Mouse (Mus musculus) T-helper 17 cell (primary cell): ENCODE measurements around the gene Eif3i.

Experiments used
- in situ Hi-C, 2 experiments: fragments of 300-600 bp; cut with MboI, MseI; formaldehyde crosslinking; loops; 1 replicate in 1 of 2; 2 replicates in 1 of 2; pipeline ENCODE4 v1.15.1; 2025; ENCODE audit warnings: high pct_unique_total_duplicates in 2 of 2

The Eif3i gene

GRCm38 (mm10) chr4:129620419-129621282, 20.2 kb upstream of the Eif3i start:
- in situ Hi-C loops, result loop anchor here in 1 of 2 experiments (5.0 kb wide), 1 partner anchor 288 kb away; no protein-coding TSS in a partner anchor

GRCm38 (mm10) chr4:129618786-129619691, 18.6 kb upstream of the Eif3i start, which contains the start of gene Iqcc:
TSS of gene Iqcc (minus strand) at chr4:129619099.
- in situ Hi-C loops, result loop anchor here in 1 of 2 experiments (10.0 kb wide), 1 partner anchor 274 kb away; no protein-coding TSS in a partner anchor

GRCm38 (mm10) chr4:129618031-129618430, 17.6 kb upstream of the Eif3i start:
- in situ Hi-C loops, result loop anchor here in 1 of 2 experiments (10.0 kb wide), 1 partner anchor 273 kb away; no protein-coding TSS in a partner anchor

DNA sequence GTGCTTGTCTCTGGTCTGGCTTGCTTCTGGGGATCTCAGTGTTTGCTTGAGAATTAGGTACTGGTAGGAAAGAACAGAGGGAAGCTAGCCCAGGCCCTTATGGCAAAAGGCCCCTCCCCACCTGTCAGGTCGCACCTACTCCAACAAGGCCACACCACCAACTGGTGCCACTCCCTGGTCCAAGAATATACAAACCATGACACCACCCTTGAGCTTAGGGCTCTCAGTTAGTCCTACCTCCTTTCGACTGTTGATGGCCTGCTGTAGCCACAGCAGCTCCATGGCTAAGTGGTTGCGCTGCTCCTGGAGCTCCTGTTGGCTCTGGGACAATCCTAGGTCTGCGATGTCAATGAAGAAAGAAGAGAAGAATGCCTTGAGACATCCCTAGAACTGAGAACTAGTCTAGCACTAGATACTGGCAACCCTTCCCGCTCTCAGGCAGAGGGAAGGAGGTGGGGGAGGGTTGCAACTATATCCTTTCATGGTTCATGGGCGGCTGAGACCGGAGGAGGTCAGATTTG, 16.7 kb upstream of the Eif3i start:
- in situ Hi-C loops, result loop anchor here in 1 of 2 experiments (10.0 kb wide), 1 partner anchor 272 kb away; no protein-coding TSS in a partner anchor

DNA sequence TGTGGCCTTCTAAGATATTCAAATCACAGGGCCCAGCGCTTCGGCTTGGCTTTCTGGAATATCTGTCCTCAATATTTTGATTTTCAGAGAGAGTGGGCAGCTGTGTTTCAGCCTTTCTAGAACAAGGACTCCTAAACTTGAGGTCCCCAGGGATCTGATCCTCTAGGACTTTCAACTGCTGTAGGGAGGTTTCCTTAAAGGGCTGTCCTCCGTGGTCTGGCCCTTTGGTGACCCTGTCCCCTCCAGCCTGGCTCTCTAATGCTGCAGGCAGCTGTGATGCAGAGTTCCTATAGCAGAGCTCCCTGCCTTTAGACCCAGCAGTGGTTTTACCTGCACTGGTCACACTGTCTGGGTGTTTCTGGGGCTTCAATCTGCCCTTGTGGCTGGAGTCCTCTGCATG, 16.2 kb upstream of the Eif3i start:
- in situ Hi-C loops, result loop anchor here in 1 of 2 experiments (10.0 kb wide), 1 partner anchor 272 kb away; no protein-coding TSS in a partner anchor

GRCm38 (mm10) chr4:129615801-129616290, 15.4 kb upstream of the Eif3i start:
- in situ Hi-C loops, result loop anchor here in 1 of 2 experiments (10.0 kb wide), 1 partner anchor 271 kb away; no protein-coding TSS in a partner anchor

DNA sequence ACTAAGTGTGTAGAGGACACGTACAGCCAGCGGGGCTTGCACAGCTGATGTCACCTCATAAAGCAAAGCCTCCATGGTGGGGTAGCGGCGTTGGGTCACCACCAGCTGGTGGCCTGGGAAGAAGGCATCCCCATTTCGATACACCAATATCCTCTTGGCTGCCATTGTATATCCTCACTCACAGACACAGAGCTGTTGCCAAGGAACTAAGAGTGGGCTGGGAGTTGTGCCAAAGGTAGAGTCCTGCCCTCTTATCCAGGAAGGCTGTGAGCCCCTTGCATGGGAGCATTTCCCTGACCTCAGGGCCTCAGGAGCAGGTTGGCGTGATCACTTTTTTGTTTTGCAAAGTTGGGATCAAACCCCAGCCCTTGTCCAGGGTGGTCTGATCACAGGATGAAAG, 13.6 kb upstream of the Eif3i start, which contains the start of gene Dcdc2b:
TSS of gene Dcdc2b (minus strand) at position 165 of the 400 bp plus-strand sequence.
- in situ Hi-C loops, result loop anchor here in 1 of 2 experiments (10.0 kb wide), 1 partner anchor 269 kb away; no protein-coding TSS in a partner anchor

DNA sequence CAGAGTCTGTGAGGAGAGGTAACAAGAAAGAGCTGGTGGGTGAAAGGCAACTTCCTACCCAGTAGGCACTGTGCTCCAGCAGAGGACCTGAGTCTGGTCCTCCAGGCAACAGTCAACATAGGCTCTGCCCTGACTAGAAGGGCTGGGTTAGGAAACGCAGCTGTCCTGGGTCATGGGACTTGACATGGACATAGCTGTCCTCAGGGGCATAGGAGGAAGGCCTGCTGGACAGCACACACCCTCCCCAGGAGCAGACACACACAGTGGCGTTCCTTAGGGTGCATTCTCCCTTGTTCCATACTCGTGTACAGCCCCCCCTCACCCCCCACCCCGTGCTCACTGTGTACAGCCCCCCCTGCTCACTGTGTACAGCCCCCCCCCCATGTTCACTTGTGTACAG, 10.0 kb upstream of the Eif3i start:
- in situ Hi-C loops, result loop anchor here in 1 of 2 experiments (10.0 kb wide), 1 partner anchor 266 kb away; no protein-coding TSS in a partner anchor

GRCm38 (mm10) chr4:129610026-129610425, 9.6 kb upstream of the Eif3i start:
- in situ Hi-C loops, result loop anchor here in 1 of 2 experiments (10.0 kb wide), 1 partner anchor 265 kb away; no protein-coding TSS in a partner anchor

- in situ Hi-C loops, result loop anchor here in 1 of 2 experiments (10.0 kb wide), 1 partner anchor 54 kb away; no protein-coding TSS in a partner anchor
These were observed 8.7 kb upstream of the Eif3i start for GRCm38 (mm10) chr4:129609139-129609631.

DNA sequence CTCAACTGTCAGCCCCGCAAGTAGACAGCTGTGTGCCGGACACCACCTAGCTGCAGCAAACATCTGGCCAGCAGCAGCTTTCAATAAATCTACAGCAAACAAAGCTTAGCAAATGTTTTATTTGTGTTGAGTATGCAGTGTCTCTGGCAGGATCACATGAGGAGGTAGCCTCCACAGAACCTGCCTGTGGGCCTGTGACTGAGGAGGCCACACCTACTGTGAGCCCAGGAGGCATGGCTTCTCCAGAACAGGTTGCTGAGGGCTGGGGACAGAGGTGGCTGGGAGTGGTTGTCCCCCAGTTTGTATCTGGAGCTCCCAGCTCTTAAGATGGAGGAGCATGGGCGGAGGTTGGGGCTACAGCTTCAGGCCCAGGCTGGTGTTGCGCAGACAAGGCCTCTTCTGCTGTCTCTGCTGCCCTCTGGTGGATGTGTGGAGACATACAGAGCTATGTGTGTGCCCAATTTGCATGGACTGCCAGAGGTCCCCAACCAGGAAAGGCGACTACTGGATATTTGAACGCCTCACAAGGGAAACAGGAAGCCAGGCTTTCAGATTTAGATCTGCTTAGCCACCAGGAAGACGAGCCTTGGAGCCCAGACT, 8.1 kb upstream of the Eif3i start:
- in situ Hi-C loops, result loop anchor here in 1 of 2 experiments (10.0 kb wide), 1 partner anchor 54 kb away; no protein-coding TSS in a partner anchor

GRCm38 (mm10) chr4:129588865-129589264, 11.6 kb downstream of the Eif3i start:
- in situ Hi-C loops, result no loop called here

- in situ Hi-C loops, result no loop called here
These were observed 13.5 kb downstream of the Eif3i start for GRCm38 (mm10) chr4:129586943-129587342.

- in situ Hi-C loops, result no loop called here
These were observed 14.7 kb downstream of the Eif3i start for GRCm38 (mm10) chr4:129585773-129586172.

GRCm38 (mm10) chr4:129584884-129585608, 15.4 kb downstream of the Eif3i start:
- in situ Hi-C loops, result no loop called here

DNA sequence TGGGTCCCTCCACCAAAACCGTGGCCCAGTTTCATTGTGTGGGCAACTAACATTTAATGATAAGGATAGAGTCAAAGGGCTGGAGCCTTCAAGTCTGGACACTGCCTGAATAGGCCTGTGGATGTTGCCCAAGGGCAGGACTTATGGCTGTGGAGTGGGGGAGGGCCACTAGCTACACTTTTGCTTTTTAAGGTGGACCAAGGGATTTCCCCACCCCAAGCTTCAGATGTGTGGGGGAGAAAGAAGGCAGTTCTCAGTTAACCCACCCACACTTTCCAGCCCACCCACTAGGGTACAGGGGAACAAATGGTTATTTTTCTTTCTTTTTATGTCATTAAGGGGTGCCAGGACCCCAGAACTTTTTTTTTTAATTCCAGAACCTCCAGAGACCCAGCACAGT, 16.1 kb downstream of the Eif3i start:
- in situ Hi-C loops, result no loop called here

DNA sequence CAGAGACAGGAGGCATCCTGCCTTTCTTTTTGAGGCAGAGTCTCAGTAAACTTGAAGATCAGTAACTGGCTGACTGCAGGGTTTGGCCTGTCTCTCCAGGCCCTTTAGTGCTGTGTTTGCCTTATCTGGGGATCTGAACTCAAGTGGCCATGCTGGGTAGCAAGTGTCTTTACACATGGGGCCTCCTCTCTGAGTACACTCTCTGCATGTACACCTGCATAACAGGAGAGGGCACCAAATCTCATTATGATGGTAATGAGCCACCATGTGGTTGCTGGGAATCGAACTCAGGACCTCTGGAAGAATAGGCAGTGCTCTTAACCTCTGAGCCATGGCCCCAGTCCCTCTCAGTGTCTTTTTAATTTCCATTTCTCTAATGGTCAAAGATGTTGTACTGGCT, 18.2 kb downstream of the Eif3i start:
- in situ Hi-C loops, result no loop called here

GRCm38 (mm10) chr4:129580347-129580746, 20.1 kb downstream of the Eif3i start:
- in situ Hi-C loops, result no loop called here

- in situ Hi-C loops, result no loop called here
These were observed 22.0 kb downstream of the Eif3i start, which contains the start of gene Fam167b for GRCm38 (mm10) chr4:129578466-129578865. TSS of gene Fam167b (minus strand) at chr4:129578549.
